Mouse (Mus musculus) forebrain, embryonic 11.5 days (tissue): Measurements from ENCODE around the gene Mpzl1. TPM values are rescaled to one million over a fixed set of nuclear protein-coding genes. Genes with fewer than 3 reads are reported as not detected.

ENCODE experiments used
- ATAC-seq: fragments of 200-750 bp; cut with Nextera tagmentation; replicated peaks from 2 replicates; pipeline ENCODE4 v1.8.0; 2017; ENCODE audit warnings: moderate TSS enrichment; ENCODE audit not compliant: low FRiP score
- DNase-seq: peaks from one replicate; pipeline ENCODE4 v3.0.0-alpha.2; 2017; ENCODE audit warnings: low spot score
- H3K27ac ChIP-seq: fragments of 300-500 bp; sonication (generic); 2 replicates; pipeline ENCODE4 v1.5.1; 2014; ENCODE audit warnings: low read depth, low read length
- H3K27me3 ChIP-seq: fragments of 300-500 bp; sonication (generic); 2 replicates; pipeline ENCODE4 v1.6.1; 2014; ENCODE audit warnings: mild to moderate bottlenecking, low read length, mixed read lengths; ENCODE audit not compliant: control insufficient read depth, insufficient read depth
- H3K36me3 ChIP-seq: fragments of 300-500 bp; sonication (generic); 2 replicates; pipeline ENCODE4 v1.6.1; 2014; ENCODE audit warnings: mild to moderate bottlenecking, low read length, moderate library complexity, mixed read lengths; ENCODE audit not compliant: control insufficient read depth, insufficient read depth
- H3K4me1 ChIP-seq: fragments of 300-500 bp; sonication (generic); replicated peaks from 2 replicates; pipeline ENCODE4 v1.6.1; 2014; ENCODE audit warnings: low read length, mixed read lengths; ENCODE audit not compliant: control insufficient read depth, insufficient read depth
- H3K4me2 ChIP-seq: fragments of 300-500 bp; sonication (generic); 2 replicates; pipeline ENCODE4 v1.6.1; 2014; ENCODE audit warnings: low read depth, mild to moderate bottlenecking, low read length, moderate library complexity, mixed read lengths; ENCODE audit not compliant: severe bottlenecking
- H3K4me3 ChIP-seq: fragments of 300-500 bp; sonication (generic); 2 replicates; pipeline ENCODE4 v1.5.1; 2014; ENCODE audit warnings: low read depth, low read length
- H3K9ac ChIP-seq: fragments of 300-500 bp; sonication (generic); 2 replicates; pipeline ENCODE4 v1.6.1; 2014; ENCODE audit warnings: low read length
- H3K9me3 ChIP-seq: fragments of 300-500 bp; sonication (generic); 2 replicates; pipeline ENCODE4 v1.6.1; 2016; ENCODE audit warnings: low read length, mixed read lengths; ENCODE audit not compliant: control insufficient read depth
- WGBS: fragments of 180-500 bp; shearing (Covaris S2); extraction: QIAGEN DNeasy Blood & Tissue Kit; methylation state at CpG from one replicate; pipeline ENCODE4 v1.1.7; 2014; 5-methylcytosine and 5-hydroxymethylcytosine counted together
- polyA plus RNA-seq: library from polyadenylated mRNA; unstranded; fragments of >200 nt; fragmentation: Nextera tagmentation; extraction: Ambion mirVana; gene quantifications from 2 replicates; pipeline ENCODE4 v1.2.1, GENCODE M21; 2014

Mpzl1 gene
- polyA plus RNA-seq, 1 experiment from 2014 or later, result 128 TPM

DNA sequence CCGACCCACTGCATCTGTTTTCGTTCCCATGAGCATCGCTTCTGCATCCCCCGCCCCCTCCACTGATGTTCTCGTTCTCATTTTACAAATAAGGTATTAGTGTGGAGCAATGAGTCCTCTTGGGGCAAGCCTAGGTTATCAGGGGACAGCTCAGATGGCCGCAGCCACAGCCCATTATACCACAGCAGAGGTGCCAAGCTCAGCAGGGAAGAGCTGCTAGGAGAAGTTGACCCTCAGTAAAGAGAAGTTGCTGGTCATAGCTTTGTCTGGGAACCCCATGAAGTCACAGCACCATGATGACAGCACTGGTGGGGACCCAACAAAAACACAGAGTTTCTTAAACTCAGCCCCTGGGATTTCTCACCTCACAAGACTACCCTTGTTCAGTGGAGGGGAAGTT is 27.4 kb upstream of the Mpzl1 start:
- H3K9me3 ChIP-seq, result no peaks in the 10 kb centered on the region
- 89% methylated on average over 6 of the region's 6 CpGs for WGBS
- peaks cover 9% of the 10 kb centered on the region for H3K4me1 ChIP-seq
- no peak overlapping the region for H3K9ac ChIP-seq
- H3K4me2 ChIP-seq, result no peak overlapping the region
- ATAC-seq (no peak), DNase-seq (no peak)
- no peak overlapping the region for H3K27ac ChIP-seq
- H3K27me3 ChIP-seq, result no peaks in the 10 kb centered on the region
- H3K36me3 ChIP-seq, result no peaks in the 10 kb centered on the region
- H3K4me3 ChIP-seq, result no peak overlapping the region

DNA sequence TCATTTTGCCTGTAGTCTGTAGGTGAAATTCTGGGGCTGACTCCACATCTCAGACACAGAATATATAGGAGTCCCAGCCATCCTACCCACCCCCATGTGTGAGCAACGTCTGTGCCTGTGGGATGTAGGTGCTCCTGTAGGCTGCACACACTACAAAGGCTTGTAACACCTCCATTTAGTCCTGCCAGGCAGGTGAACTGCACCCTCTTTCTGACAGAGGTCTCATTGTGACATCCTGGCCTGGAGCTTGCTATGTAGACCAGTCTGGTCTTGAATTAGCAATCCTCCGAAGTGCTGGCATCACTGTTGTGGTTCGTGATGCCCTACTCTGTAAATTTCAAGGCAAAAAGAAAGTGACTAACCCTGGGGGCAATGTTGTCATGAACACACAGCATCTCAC is 26.9 kb upstream of the Mpzl1 start:
- ATAC-seq (no peak; the same call in 1 of the 2 replicates), DNase-seq (no peak)
- Histone ChIP-seq H3K9me3 (no peaks in the 10 kb centered on the region), H3K27me3 (no peaks in the 10 kb centered on the region), H3K4me3 (no peak overlapping the region), H3K4me2 (no peak overlapping the region), H3K4me1 (peaks cover 9% of the 10 kb centered on the region), H3K9ac (no peak overlapping the region), H3K36me3 (no peaks in the 10 kb centered on the region), H3K27ac (no peak overlapping the region)
- 62% methylated on average over 3 of the region's 3 CpGs for WGBS

DNA sequence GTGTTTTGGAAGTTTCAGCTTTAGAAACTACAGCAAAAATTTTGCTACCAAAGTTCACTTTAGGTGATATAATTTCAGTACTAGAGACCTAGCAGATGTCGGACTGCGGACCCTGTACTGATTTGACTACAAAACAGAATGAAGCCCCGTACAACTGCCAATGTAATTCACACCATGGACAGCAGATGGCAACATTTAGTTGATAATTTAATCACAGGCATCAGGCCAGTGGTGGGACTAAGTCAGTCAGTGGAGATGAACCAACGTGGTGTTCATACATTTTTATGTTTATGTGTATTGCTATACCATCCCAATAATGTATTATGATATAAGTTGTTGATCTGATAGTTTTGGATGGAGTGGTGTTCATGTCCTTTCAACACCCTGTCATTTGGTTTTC is 26.4 kb upstream of the Mpzl1 start:
- Histone ChIP-seq H3K36me3 (no peaks in the 10 kb centered on the region), H3K27ac (no peak overlapping the region), H3K9ac (no peak overlapping the region), H3K27me3 (no peaks in the 10 kb centered on the region), H3K9me3 (no peaks in the 10 kb centered on the region), H3K4me1 (peaks cover 9% of the 10 kb centered on the region), H3K4me2 (no peak overlapping the region), H3K4me3 (no peak overlapping the region)
- DNase-seq, result peak; percentile 73
- 19% methylated on average over 4 of the region's 4 CpGs for whole genome bisulfite sequencing
- peak; percentile 44; the same call in 1 of the 2 replicates for ATAC-seq

DNA sequence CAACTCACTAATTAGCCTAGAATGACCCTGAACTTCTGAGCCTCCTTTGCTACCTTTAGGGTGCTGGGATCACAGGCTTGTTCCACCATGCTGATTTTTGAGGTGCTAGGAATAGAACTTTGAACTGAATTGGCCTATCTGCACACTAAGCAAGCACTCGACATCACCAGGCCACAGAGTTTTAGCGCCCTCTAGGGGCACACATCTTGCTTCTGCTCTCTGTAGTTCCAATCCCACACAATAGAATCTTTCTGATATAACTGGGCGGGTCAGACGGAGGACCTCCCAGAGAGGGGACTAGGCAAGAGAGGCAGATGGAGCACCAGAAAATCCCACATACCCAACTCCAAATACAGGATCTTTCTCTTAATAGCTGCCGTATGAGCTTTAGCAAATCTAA is 24.3 kb upstream of the Mpzl1 start:
- Histone ChIP-seq H3K36me3 (no peaks in the 10 kb centered on the region), H3K4me3 (no peak overlapping the region), H3K9ac (no peak overlapping the region), H3K27me3 (no peaks in the 10 kb centered on the region), H3K4me1 (peaks cover 9% of the 10 kb centered on the region), H3K27ac (no peak overlapping the region), H3K9me3 (no peaks in the 10 kb centered on the region), H3K4me2 (no peak overlapping the region)
- DNase-seq (peak; percentile 84), ATAC-seq (peak; percentile 70)
- WGBS, result 33% methylated on average over 5 of the region's 5 CpGs

DNA sequence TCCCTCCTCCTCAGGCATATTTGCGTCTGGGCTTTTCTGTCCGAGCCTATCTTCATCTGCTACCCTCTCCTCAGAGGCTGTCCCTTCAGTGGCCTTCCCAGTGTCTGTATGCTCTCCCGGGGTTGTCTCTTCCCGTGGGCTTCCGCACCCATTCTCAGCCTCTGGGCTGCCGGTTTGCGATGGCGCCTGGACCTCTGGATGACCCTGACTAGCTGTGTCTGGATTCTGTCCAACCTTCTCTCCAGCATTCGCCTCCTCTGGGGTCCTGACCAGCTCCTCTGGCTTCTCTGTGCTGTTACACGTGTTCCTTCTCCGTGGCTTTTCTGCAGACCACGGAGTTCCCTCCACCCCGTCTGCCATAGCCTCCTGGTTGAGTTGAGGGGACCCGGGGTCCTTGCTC is 21.1 kb upstream of the Mpzl1 start:
- 91% methylated on average over 14 of the region's 14 CpGs for WGBS
- no peak overlapping the region for H3K27ac ChIP-seq
- H3K36me3 ChIP-seq, result no peaks in the 10 kb centered on the region
- no peak overlapping the region for H3K9ac ChIP-seq
- H3K9me3 ChIP-seq, result no peaks in the 10 kb centered on the region
- H3K27me3 ChIP-seq, result no peaks in the 10 kb centered on the region
- DNase-seq, result no peak
- no peak overlapping the region for H3K4me2 ChIP-seq
- H3K4me3 ChIP-seq, result no peak overlapping the region
- ATAC-seq, result no peak
- no peaks in the 10 kb centered on the region for H3K4me1 ChIP-seq

DNA sequence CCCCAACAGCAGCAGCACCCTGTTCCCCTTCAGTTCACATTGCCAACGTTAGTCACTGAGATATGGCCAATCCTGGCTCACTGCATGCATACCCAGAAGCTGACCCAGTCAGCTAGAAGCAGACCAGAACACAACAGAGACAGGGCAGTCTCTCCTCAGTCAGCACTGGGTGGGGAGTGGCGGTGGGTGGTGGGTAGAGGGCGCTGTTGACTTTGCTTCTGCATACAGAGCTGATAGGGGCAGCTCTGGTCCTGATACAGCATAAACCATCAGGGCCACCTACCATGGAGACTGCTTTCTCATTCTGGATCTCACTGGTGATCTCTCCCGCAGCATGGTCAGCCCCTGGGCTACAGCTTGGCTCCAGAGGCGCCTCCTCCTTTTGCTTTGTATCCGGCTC is 20.7 kb upstream of the Mpzl1 start:
- no peak for ATAC-seq

DNA sequence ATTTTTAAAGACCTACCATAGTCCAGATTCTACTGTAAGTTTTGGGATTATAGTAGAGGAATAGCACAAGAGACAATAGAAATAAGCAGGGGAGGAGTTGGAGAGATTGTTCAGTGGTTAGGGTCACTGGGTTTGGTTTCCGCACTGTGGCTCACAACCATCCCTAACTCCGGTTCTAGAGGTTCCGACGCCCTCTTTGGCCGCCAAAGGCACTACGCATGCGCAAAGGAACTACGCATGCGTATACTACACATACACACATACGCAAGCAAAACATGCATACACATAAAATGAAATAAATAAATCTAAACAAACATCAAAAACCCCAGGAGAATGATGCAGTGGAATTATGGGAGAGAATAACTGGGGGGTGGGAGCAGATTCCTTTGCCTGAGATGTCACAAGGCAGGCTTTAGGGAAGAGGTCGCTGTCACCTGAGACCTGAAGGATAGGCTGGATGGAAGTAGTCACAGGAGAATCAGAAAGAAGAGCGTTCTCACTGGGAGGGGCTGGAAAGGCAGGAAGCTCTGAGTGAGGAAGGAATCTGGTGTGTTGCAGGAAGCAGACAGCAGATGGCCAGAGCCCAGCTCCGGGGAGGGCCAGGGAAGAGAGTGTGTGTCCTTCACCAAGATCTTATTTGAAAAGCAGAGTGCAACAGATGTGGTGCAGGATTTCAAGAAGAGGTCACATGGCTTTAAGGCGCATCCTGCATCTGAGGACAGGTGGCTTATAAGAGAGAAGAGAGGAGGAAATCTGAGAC is 19.0 kb upstream of the Mpzl1 start:
- H3K4me1 ChIP-seq, result no peaks in the 10 kb centered on the region
- H3K9me3 ChIP-seq, result no peaks in the 10 kb centered on the region
- 88% methylated on average over 14 of the region's 14 CpGs for WGBS
- no peak for DNase-seq
- no peaks in the 10 kb centered on the region for H3K27me3 ChIP-seq
- ATAC-seq, result no peak
- no peak overlapping the region for H3K9ac ChIP-seq
- H3K36me3 ChIP-seq, result no peaks in the 10 kb centered on the region
- no peak overlapping the region for H3K4me2 ChIP-seq
- H3K4me3 ChIP-seq, result no peak overlapping the region
- H3K27ac ChIP-seq, result no peak overlapping the region

More for the DNA sequence above, 20.7 kb upstream of the Mpzl1 start:
- no peak overlapping the region for H3K9ac ChIP-seq
- 61% methylated on average over 6 of the region's 6 CpGs for WGBS
- no peak overlapping the region for H3K4me3 ChIP-seq
- DNase-seq, result no peak
- H3K9me3 ChIP-seq, result no peaks in the 10 kb centered on the region
- H3K4me1 ChIP-seq, result no peaks in the 10 kb centered on the region
- no peak overlapping the region for H3K4me2 ChIP-seq
- H3K36me3 ChIP-seq, result no peaks in the 10 kb centered on the region
- no peak overlapping the region for H3K27ac ChIP-seq
- no peaks in the 10 kb centered on the region for H3K27me3 ChIP-seq

DNA sequence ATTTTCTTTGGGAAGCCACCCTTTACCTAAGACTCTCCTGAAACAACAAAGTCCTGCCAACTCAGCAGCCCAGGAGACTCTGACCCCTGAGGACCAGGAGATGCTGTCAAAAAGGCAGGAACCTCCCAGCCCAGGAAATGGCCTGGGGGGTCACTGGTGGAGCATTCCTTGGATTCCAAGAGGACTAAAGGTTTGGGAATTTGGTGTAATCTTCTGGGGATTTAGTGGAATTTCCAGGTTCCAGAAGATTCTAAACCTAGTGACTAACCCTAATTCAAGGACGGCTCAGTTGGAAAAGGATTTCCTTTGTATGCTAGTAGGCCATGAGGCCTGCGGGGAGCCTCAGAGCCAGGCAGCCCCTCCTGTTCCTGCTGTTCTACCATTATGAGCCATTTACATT is 18.2 kb upstream of the Mpzl1 start:
- H3K27ac ChIP-seq, result no peak overlapping the region
- no peaks in the 10 kb centered on the region for H3K27me3 ChIP-seq
- DNase-seq (no peak), ATAC-seq (no peak)
- WGBS, result 71% methylated on average over 2 of the region's 2 CpGs
- H3K4me1 ChIP-seq, result no peaks in the 10 kb centered on the region
- no peaks in the 10 kb centered on the region for H3K9me3 ChIP-seq
- H3K9ac ChIP-seq, result no peak overlapping the region
- no peaks in the 10 kb centered on the region for H3K36me3 ChIP-seq
- no peak overlapping the region for H3K4me3 ChIP-seq
- H3K4me2 ChIP-seq, result no peak overlapping the region

DNA sequence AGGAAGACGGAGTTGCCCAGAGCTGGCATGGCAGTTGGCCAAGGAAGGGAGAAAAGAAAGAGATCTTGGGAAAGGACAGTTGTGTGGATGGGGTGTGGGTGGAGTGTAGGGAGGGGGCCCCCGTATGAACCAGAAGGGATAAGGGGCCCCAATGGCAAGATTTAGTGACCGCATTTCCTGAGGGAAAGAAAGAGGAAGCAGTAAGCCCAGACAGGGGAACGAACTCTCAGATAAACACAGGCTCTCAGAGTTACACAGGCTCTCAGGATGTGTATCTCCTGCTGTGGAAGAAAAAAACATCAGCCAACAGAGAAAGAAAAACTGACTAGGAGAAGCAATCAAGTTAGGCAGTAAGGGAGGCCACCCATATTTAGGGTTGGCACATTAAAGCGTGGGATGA is 16.8 kb upstream of the Mpzl1 start:
- H3K9ac ChIP-seq, result no peak overlapping the region
- no peak overlapping the region for H3K27ac ChIP-seq
- H3K36me3 ChIP-seq, result no peaks in the 10 kb centered on the region
- H3K4me2 ChIP-seq, result no peak overlapping the region
- no peaks in the 10 kb centered on the region for H3K9me3 ChIP-seq
- no peak for DNase-seq
- no peak overlapping the region for H3K4me3 ChIP-seq
- 86% methylated on average over 5 of the region's 5 CpGs for WGBS
- no peaks in the 10 kb centered on the region for H3K27me3 ChIP-seq
- no peak for ATAC-seq
- H3K4me1 ChIP-seq, result no peaks in the 10 kb centered on the region
